Mouse (Mus musculus) erythroblast, embryonic 14.5 days (primary cell): ENCODE measurements around the gene Sord. TPM values are rescaled to one million over a fixed set of nuclear protein-coding genes. Genes with fewer than 3 reads are reported as not detected.
"Not testable (repeated sequence)": the region's sequence is repeated elsewhere in the genome, so short reads cannot be mapped to it uniquely, and the experiment has no call there.

Experiments used
- H3K27me3 ChIP-seq: 2 replicates; pipeline ENCODE4 v1.6.1; 2012; ENCODE audit warnings: inconsistent platforms; ENCODE audit not compliant: control insufficient read depth
- H3K36me3 ChIP-seq: 2 replicates; pipeline ENCODE4 v1.6.1; 2012; ENCODE audit warnings: mild to moderate bottlenecking, inconsistent platforms; ENCODE audit not compliant: control insufficient read depth
- H3K4me1 ChIP-seq: 2 replicates; pipeline ENCODE4 v1.6.1; 2012; ENCODE audit warnings: inconsistent platforms; ENCODE audit not compliant: control insufficient read depth
- H3K4me3 ChIP-seq: replicated peaks from 2 replicates; pipeline ENCODE3; 2012; ENCODE audit warnings: moderate library complexity, mild to moderate bottlenecking, inconsistent platforms
- H3K9me3 ChIP-seq: 2 replicates; pipeline ENCODE4 v1.6.1; 2012; ENCODE audit warnings: low read length, inconsistent platforms, mixed read lengths; ENCODE audit not compliant: control insufficient read depth
- GATA1 ChIP-seq: IDR thresholded peaks from 2 replicates; pipeline ENCODE4 v1.6.1; 2012; ENCODE audit warnings: low read length, inconsistent platforms, mixed read lengths
- TAL1 ChIP-seq: IDR thresholded peaks from 3 replicates; pipeline ENCODE4 v1.6.1; 2012; ENCODE audit warnings: low read length, inconsistent platforms, mixed read lengths
- polyA plus RNA-seq: library from polyadenylated mRNA; stranded (reverse); fragments of >175 nt; gene quantifications from 2 replicates; pipeline ENCODE4 v1.2.3, GENCODE M21; 2012

Gene Sord
- polyA plus RNA-seq: 1.5 and 2.0 TPM in 2 replicates

DNA sequence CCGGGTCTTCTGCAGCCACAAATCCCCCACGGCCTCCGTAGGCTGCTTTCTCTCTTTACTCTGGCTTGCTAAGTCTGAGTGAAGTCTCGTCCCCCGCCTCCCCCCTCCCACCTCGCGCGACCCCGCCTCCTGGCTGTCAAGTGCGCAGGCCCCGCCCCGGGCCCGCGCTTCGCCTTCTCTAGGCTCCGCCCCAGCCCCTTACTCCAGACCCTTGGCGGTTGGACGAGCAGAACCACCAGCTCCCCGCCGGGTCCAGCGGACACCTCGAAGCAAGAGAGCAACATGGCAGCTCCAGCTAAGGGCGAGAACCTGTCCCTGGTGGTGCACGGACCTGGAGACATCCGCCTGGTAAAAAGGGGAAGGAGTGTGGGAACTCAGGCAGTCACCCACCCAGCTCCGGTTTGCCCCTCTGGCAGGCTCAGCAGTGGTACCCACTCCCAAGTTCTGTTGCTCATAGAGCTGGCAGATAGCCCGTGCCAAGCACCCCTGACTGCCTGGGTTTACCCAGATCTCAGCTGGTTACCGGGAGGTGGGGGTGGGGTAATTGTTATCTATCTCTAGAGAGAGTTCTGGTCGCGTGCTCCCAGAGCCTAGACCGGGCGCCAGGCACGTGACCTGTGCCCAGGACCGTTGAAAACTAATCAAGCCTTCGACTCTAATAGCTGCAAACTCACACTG lies at the start of gene Sord:
Sord (plus strand) TSS at position 139 of the 678 bp plus-strand sequence.
- peaks cover 36% of the 10 kb centered on the region for H3K4me1 ChIP-seq
- no peaks in the 10 kb centered on the region for H3K9me3 ChIP-seq
- no peaks in the 10 kb centered on the region for H3K27me3 ChIP-seq
- H3K4me3 ChIP-seq: peak within 1 kb of the TSS; percentile 80
- TF ChIP-seq TAL1 (no peak), GATA1 (peak; percentile 41; the same call in 1 of the 2 replicates)
- H3K36me3 ChIP-seq: no peaks in the 10 kb centered on the region; the same call in 1 of the 2 replicates

DNA sequence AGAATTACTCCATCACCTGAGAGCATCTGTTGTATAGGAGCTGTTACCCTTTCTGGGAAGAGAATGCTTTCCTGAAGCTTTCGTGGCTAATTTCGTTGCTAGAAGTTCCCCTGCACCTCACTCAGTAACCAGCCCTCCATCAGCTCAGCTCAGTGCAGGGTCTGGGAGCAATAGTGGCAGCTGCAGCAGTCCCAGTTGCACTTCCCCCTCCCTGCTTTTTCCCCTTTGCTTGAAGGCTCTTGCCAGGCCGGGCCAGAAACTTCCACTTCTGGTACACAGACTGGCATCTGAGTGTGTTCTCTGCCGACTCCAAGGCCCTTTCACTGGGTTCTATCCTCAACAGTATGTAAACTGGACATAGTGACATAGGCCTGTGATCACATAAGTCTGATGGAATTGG lies 49.5 kb upstream of the Sord start:
- TF ChIP-seq GATA1: no peak
- no peak for TF ChIP-seq TAL1
- Histone ChIP-seq H3K4me3 (no peak overlapping the region), H3K4me1 (no peaks in the 10 kb centered on the region), H3K27me3 (no peaks in the 10 kb centered on the region), H3K9me3 (no peaks in the 10 kb centered on the region), H3K36me3 (no peaks in the 10 kb centered on the region)

- H3K4me1 ChIP-seq: peaks cover 1% of the 10 kb centered on the region; the same call in 1 of the 2 replicates
- H3K9me3 ChIP-seq: no peaks in the 10 kb centered on the region
- TF ChIP-seq GATA1 (no peak), TAL1 (no peak)
- H3K36me3 ChIP-seq: no peaks in the 10 kb centered on the region
- no peak within 1 kb of the TSS for H3K4me3 ChIP-seq
- no peaks in the 10 kb centered on the region for H3K27me3 ChIP-seq
These were observed 48.4 kb upstream of the Sord start, which contains the start of the genes Patl2 and Terb2 for GRCm38 (mm10) chr2:122186106-122186505. TSS of gene Patl2 (minus strand) at chr2:122186189. TSS of gene Terb2 (plus strand) at chr2:122186272.

- Histone ChIP-seq H3K4me1 (peaks cover 2% of the 10 kb centered on the region; the same call in 1 of the 2 replicates), H3K9me3 (no peaks in the 10 kb centered on the region), H3K4me3 (no peak overlapping the region), H3K36me3 (no peaks in the 10 kb centered on the region), H3K27me3 (no peaks in the 10 kb centered on the region)
- TF ChIP-seq GATA1 (no peak), TAL1 (no peak)
These were observed 47.8 kb upstream of the Sord start for GRCm38 (mm10) chr2:122186751-122187150.

- Histone ChIP-seq H3K4me3 (no peak overlapping the region), H3K4me1 (peaks cover 4% of the 10 kb centered on the region; the same call in 1 of the 2 replicates), H3K9me3 (no peaks in the 10 kb centered on the region), H3K27me3 (no peaks in the 10 kb centered on the region), H3K36me3 (no peaks in the 10 kb centered on the region)
- no peak for TF ChIP-seq GATA1
- TF ChIP-seq TAL1: no peak
These were observed 42.7 kb upstream of the Sord start for GRCm38 (mm10) chr2:122191849-122192248.

DNA sequence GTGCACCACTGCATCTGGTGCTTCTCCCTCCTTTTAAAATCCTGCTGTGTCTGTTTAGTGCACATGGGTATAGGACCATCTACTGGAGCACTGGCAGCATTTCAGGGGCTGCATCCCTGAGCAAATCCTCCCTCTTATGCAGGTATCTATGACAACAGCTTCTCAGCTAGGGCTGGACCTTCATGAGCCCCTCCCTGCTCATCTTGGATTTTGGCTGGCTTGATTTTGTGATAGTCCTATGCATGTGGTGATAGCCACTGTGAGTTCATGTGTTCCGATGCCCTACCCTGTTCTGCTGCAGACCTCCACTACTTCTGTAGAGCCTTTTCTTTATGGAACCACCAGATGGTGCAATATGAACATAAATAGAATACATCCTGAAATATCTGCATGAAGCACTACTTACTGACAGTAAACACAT lies 40.0 kb upstream of the Sord start:
- Histone ChIP-seq H3K4me3 (no peak overlapping the region), H3K36me3 (no peaks in the 10 kb centered on the region), H3K27me3 (no peaks in the 10 kb centered on the region), H3K4me1 (peaks cover 4% of the 10 kb centered on the region; the same call in 1 of the 2 replicates), H3K9me3 (no peaks in the 10 kb centered on the region)
- no peak for TF ChIP-seq GATA1
- no peak for TF ChIP-seq TAL1

- TF ChIP-seq TAL1 (no peak), GATA1 (no peak)
- no peaks in the 10 kb centered on the region for H3K36me3 ChIP-seq
- no peak overlapping the region for H3K4me3 ChIP-seq
- H3K4me1 ChIP-seq: no peaks in the 10 kb centered on the region
- no peaks in the 10 kb centered on the region for H3K27me3 ChIP-seq
- H3K9me3 ChIP-seq: no peaks in the 10 kb centered on the region
These were observed 33.0 kb upstream of the Sord start for GRCm38 (mm10) chr2:122201501-122201900.

GRCm38 (mm10) chr2:122206440-122207107 lies 28.0 kb upstream of the Sord start:
- Histone ChIP-seq H3K9me3 (no peaks in the 10 kb centered on the region), H3K27me3 (no peaks in the 10 kb centered on the region), H3K36me3 (no peaks in the 10 kb centered on the region), H3K4me1 (no peaks in the 10 kb centered on the region), H3K4me3 (no peak overlapping the region)
- TF ChIP-seq GATA1 (no peak), TAL1 (no peak)

DNA sequence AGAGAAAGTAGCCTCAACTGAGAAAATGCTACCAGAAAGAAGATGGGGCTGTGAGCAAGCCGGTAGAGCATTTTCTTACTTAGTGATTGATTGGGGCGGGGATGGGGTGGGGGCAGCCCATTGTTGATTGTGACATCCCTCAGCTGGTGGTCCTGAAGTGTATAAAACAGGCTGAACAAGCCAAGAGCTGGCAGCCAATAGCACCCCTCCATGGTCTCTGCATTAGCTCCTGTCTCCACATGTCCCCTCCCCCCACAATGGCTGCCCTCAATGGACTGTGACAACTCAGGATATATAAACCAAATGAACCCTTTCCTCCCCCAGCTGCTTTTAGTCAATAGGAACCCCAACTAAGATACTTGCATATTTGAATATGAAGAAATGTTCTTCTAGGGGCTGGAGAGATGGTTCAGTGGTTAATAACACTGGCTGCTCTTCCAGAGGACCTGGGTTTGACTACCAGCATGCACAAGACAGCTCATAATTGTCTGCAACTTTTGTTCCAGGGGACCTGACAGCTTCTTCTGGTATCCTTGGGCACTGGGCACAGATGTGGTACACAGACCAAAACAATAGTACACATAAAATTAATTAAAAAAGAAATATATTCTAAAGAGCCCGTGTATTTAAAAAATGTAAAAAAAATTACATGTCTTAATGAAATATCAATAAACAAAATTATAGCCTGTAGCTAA lies 23.9 kb upstream of the Sord start:
- no peaks in the 10 kb centered on the region for H3K36me3 ChIP-seq
- no peak for TF ChIP-seq GATA1
- no peak for TF ChIP-seq TAL1
- H3K4me1 ChIP-seq: no peaks in the 10 kb centered on the region
- H3K4me3 ChIP-seq: no peak overlapping the region
- no peaks in the 10 kb centered on the region for H3K27me3 ChIP-seq
- no peaks in the 10 kb centered on the region for H3K9me3 ChIP-seq

GRCm38 (mm10) chr2:122217075-122217474 lies 17.5 kb upstream of the Sord start:
- not testable (repeated sequence) for H3K9me3 ChIP-seq, H3K27me3 ChIP-seq, H3K4me1 ChIP-seq, H3K4me3 ChIP-seq, H3K36me3 ChIP-seq
